Mouse (Mus musculus): ENCODE measurements around the gene Sucnr1. TPM values are rescaled to one million over a fixed set of nuclear protein-coding genes. Genes with fewer than 3 reads are reported as not detected.
A peak's percentile ranks its signal among the peaks of the same experiment; 100 is the strongest.
"Not testable (repeated sequence)": the region's sequence is repeated elsewhere in the genome, so short reads cannot be mapped to it uniquely, and the experiment has no call there.

The Sucnr1 gene
- polyA plus RNA-seq, 1 experiment from 2014 or later, result not detected

DNA sequence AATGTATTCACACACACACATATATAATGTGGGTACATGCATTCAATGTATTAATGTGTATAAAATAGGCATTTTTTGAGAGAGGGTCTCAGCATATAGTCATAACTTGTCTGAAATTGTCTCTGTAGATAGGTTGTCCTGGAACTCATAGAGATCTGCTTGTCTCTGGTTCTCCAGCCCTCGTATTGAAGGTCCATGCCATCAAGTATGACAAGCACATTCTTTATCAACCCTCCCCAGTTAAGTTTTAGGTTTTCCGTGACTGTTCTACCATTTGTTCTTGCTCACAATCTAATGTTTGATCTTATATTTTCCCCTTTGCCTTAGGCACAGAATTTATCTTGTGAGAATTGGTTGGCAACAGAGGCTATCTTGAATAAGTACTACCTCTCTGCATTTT lies 4.1 kb downstream of the Sucnr1 start:
- in situ Hi-C loops (cut with MboI; ENCODE audit: low pct_unique_long_range_greater_than_20kb), result no loop called here
- DNase-seq (ENCODE audit: low read depth, low spot score), result no peak
- TF ChIP-seq CTCF (IDR thresholded peaks at IDR 0.05), result no peak
- ChIA-PET POLR2A (no interaction called here), CTCF (interaction anchor here (1.8 kb wide), 1 partner anchor 10 kb away, joined by 5 read pairs; no protein-coding TSS in a partner anchor)
- ATAC-seq, result no peak
- H3K27me3 ChIP-seq, result no peaks in the 10 kb centered on the region

DNA sequence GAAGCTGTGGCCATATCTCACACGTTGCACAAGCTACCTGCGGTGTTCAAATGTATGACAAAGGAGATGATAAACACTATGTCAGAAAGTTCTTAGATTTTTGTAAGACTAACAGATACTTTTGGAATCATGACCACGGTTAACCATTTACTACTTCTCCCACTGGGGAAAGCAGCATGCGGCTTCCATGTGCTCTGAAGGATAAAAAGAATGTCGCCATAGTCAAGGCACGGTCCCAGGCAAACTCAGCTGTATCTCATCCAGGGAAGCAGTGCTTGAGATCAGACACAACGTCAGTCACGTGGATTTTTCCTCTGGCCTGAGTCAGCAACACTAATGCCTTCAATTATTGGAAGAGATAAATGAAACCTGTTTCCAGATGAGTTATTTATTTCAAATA lies 9.7 kb downstream of the Sucnr1 start:
- no peaks in the 10 kb centered on the region for H3K27me3 ChIP-seq
- in situ Hi-C loops (cut with MboI; ENCODE audit: low pct_unique_long_range_greater_than_20kb), result no loop called here
- TF ChIP-seq CTCF (IDR thresholded peaks at IDR 0.05), result no peak
- ChIA-PET POLR2A (no interaction called here), CTCF (interaction anchor here (1.8 kb wide), 1 partner anchor 11 kb away, joined by 5 read pairs; no protein-coding TSS in a partner anchor)
- DNase-seq (ENCODE audit: low read depth, low spot score) (peak; percentile 27), ATAC-seq (peak; percentile 85)

DNA sequence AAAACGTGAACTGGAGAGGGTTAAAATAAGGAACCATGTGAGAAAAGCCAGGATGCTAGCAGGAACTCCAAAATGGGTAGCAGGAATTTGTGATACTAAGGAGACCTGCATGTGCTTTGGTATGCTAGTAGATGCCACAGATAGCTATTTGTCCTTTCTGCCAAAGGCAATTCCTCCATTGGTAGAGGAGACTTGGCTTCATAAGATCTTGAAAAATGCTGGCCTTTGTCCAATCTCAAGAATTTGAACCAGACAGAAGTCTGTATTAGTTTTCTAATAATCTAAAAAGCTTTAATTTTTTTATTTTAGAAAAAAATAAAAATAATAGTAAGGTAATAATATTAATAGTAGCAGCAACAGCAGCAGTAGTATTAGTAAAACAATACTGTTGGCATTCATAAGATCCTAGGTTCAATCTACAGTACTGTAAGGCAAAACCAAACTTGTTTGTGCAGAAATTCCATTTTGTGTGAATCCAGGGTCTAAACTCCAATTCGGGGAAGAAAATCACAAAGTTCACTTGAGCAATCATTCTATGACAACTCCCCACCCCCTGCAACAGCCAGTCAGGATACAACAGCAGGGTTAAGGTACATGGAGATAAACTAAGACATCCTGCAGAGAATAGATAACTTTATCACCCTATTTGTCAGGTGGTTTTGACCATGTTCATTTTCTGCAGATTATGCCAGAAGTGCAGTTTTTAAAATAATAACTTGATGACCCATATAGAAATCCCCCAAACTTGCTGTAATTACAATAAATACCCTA lies 12.9 kb downstream of the Sucnr1 start:
- ChIA-PET CTCF (interaction anchor here (1.0 to 1.4 kb wide), 2 partner anchors 14 to 31 kb away, joined by 3 read pairs; no protein-coding TSS in a partner anchor), POLR2A (no interaction called here)
- in situ Hi-C loops (cut with MboI; ENCODE audit: low pct_unique_long_range_greater_than_20kb), result no loop called here
- DNase-seq (ENCODE audit: low read depth, low spot score), result no peak
- TF ChIP-seq CTCF (IDR thresholded peaks at IDR 0.05), result no peak
- ATAC-seq, result no peak
- no peaks in the 10 kb centered on the region for H3K27me3 ChIP-seq

DNA sequence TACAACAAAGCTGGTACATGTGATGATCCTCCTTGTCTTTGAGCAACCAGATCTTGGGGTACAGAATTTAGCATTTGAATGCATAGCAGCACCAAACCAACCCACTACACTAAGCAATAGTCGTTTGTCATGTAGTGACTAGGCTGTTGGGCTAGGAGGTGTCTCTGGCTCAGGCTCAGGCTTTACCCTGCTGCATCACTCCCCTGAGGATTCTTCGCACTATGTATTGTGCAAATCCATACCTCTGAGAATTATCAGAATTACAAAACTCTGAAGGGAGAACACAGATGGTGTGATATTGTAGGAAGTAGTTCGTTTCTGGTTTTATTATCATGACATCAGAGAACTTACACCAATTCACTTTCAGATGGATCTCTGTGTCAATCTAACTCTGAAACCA lies 15.3 kb downstream of the Sucnr1 start:
- no peaks in the 10 kb centered on the region for H3K27me3 ChIP-seq
- POLR2A ChIA-PET, result interaction anchor here (0.7 kb wide), 1 partner anchor 40 kb away, joined by 3 read pairs; no protein-coding TSS in a partner anchor

GRCm38 (mm10) chr3:60097485-60097884 lies 15.8 kb downstream of the Sucnr1 start:
- DNase-seq (ENCODE audit: low read depth, low spot score) (no peak), ATAC-seq (peak; percentile 26)
- H3K27me3 ChIP-seq, result no peaks in the 10 kb centered on the region
- CTCF ChIA-PET, result no interaction called here
- POLR2A ChIA-PET, result interaction anchor here (0.7 kb wide), 1 partner anchor 40 kb away, joined by 3 read pairs; no protein-coding TSS in a partner anchor
- no peak for TF ChIP-seq CTCF (IDR thresholded peaks at IDR 0.05)
- in situ Hi-C loops (cut with MboI; ENCODE audit: low pct_unique_long_range_greater_than_20kb), result no loop called here

More for the DNA sequence above, 15.3 kb downstream of the Sucnr1 start:
- ATAC-seq (no peak), DNase-seq (ENCODE audit: low read depth, low spot score) (no peak)
- in situ Hi-C loops (cut with MboI; ENCODE audit: low pct_unique_long_range_greater_than_20kb), result no loop called here
- CTCF ChIA-PET, result interaction anchor here (1.8 kb wide), 1 partner anchor 9 kb away, joined by 4 read pairs; no protein-coding TSS in a partner anchor
- no peak for TF ChIP-seq CTCF (IDR thresholded peaks at IDR 0.05)

DNA sequence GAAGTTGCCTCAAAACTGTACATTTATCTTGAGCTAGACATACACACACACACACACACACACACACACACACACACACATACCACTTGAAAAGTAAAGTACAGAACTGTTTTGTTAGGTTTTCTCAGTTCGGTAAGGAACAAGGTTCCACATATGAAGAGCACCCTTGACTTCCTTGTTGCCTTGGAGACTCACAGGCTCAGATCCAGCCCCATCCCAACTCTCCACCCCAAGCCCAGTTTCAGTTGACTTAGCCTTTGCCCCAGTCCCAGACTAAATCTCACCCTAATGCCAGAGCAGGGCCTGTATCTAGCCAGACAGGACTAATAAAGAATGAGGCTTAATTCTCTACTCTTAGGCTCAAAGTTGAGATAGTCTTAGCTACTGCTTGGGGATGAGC lies 16.9 kb downstream of the Sucnr1 start:
- CTCF ChIA-PET, result no interaction called here

GRCm38 (mm10) chr3:60104462-60105109 lies 22.9 kb downstream of the Sucnr1 start:
- no peak for DNase-seq (ENCODE audit: low read depth, low spot score)
- POLR2A ChIA-PET, result no interaction called here
- CTCF ChIA-PET, result no interaction called here
- ATAC-seq, result no peak
- in situ Hi-C loops (cut with MboI; ENCODE audit: low pct_unique_long_range_greater_than_20kb), result loop anchor here (5.0 kb wide), 1 partner anchor 232 kb away; no protein-coding TSS in a partner anchor
- H3K27me3 ChIP-seq, result no peaks in the 10 kb centered on the region
- TF ChIP-seq CTCF (IDR thresholded peaks at IDR 0.05), result no peak

More for the DNA sequence above, 16.9 kb downstream of the Sucnr1 start:
- TF ChIP-seq CTCF (IDR thresholded peaks at IDR 0.05), result no peak
- H3K27me3 ChIP-seq, result no peaks in the 10 kb centered on the region
- ATAC-seq (no peak), DNase-seq (ENCODE audit: low read depth, low spot score) (no peak)
- in situ Hi-C loops (cut with MboI; ENCODE audit: low pct_unique_long_range_greater_than_20kb), result no loop called here
- POLR2A ChIA-PET, result no interaction called here

GRCm38 (mm10) chr3:60106446-60106845 lies 24.8 kb downstream of the Sucnr1 start:
- in situ Hi-C loops (cut with MboI; ENCODE audit: low pct_unique_long_range_greater_than_20kb); POLR2A ChIA-PET; H3K27me3 ChIP-seq; ATAC-seq; DNase-seq (ENCODE audit: low read depth, low spot score): not testable (repeated sequence)
- CTCF ChIA-PET, result interaction anchor here (0.7 kb wide), 1 partner anchor 11 kb away, joined by 3 read pairs; no protein-coding TSS in a partner anchor

DNA sequence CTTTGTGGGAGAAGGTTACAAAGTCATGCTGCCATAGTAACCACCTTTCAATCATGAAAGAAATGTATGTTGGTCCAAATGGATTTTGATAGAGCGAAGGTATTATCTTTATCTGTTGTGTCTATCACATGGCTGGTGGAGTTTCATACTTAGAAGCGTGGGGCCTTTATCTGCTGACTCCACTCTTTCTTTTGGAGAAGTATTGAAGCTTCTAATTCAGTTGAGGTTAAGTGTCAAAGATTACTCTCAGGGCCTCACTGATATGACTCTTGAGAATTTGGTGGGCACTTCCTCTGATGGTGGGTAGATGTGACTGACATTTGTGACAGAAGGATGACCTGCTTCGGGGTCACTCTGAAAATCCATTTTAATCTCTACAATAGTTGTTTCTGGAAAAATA lies 26.1 kb downstream of the Sucnr1 start:
- no peak for ATAC-seq
- POLR2A ChIA-PET, result interaction anchor here (0.6 kb wide), 1 partner anchor 1998 kb away, joined by 5 read pairs; no protein-coding TSS in a partner anchor
- no peaks in the 10 kb centered on the region for H3K27me3 ChIP-seq
- in situ Hi-C loops (cut with MboI; ENCODE audit: low pct_unique_long_range_greater_than_20kb), result no loop called here
- DNase-seq (ENCODE audit: low read depth, low spot score), result no peak
- CTCF ChIA-PET, result no interaction called here
- no peak for TF ChIP-seq CTCF (IDR thresholded peaks at IDR 0.05)

DNA sequence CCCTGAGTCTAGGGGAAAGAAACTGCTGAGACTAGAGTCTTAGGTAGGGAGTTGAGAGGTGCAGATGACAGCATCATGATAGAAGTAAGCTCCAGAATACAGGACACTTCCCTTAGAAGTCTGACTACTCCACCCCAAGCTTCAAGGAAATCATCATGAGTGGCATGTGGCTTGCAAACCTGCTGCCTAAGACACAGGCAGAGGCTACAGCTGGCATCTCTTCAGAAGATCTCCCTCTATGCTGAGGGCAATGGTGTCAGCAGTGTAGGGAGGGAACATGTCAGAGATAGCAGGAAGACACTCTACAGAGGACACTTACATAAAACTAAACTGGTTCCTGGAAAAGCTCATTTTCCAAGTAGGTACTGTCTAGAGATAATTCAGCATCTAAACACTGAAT lies 27.1 kb downstream of the Sucnr1 start:
- TF ChIP-seq CTCF (IDR thresholded peaks at IDR 0.05), result no peak
- CTCF ChIA-PET, result interaction anchor here (4.9 kb wide), 1 partner anchor 238 kb away, joined by 28 read pairs; no protein-coding TSS in a partner anchor
- no peaks in the 10 kb centered on the region for H3K27me3 ChIP-seq
- no peak for DNase-seq (ENCODE audit: low read depth, low spot score)
- in situ Hi-C loops (cut with MboI; ENCODE audit: low pct_unique_long_range_greater_than_20kb), result no loop called here
- POLR2A ChIA-PET, result no interaction called here
- ATAC-seq, result no peak

All from Patski (cell line).